Mouse (Mus musculus): ENCODE results near the gene Becn1.

The Becn1 gene

DNA sequence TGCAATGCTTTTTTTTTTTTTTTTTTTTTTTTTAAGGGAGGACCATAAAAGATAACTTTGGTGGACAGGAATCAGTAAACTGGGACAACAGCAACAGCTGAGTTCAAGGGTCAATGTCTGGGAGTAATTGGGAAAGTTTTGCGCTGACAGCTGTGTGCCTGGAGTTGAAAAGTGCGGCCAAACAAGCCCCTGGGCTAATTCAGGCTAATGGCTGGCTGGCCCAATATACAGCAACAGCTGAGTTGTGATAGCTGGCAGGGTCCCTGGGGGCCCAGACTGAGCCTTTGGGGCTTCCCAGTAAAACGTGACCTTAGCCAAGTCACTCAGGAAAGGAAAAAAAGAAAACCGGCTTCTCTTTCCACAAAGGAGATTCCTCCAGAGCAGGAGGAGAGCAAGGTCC, 57.0 kb downstream of the Becn1 start:
- ATAC-seq (ENCODE audit: low TSS enrichment) = no peak

DNA sequence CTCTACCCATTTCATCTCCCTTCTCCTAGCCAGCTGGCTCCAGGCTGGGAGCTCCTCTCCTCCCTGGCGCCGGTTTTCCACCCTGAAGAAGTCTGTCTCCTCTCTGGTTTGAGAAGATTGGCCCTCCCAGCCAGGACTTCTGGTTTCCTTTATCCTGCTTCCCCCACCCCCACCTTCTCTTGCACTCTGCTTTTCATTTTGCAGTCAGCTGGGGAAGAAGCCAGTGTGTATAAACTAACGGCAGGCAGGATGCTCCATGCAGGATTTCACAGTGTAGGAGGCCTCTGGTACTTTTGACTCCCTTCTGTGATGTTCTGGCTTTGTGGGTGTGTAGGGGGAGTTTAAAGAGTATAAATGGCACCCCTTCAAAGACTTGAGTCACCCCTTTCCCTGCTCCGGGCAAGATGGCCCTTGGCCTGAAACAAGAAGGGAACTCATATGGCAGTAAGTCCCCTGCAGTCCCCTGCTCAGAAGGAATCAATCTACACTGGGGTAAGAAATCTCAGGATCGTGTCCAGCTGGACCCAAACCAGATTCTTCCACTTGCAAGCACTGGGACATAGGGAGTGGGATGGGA, 63.9 kb downstream of the Becn1 start:
- peak; percentile 91 for ATAC-seq (ENCODE audit: low TSS enrichment)

DNA sequence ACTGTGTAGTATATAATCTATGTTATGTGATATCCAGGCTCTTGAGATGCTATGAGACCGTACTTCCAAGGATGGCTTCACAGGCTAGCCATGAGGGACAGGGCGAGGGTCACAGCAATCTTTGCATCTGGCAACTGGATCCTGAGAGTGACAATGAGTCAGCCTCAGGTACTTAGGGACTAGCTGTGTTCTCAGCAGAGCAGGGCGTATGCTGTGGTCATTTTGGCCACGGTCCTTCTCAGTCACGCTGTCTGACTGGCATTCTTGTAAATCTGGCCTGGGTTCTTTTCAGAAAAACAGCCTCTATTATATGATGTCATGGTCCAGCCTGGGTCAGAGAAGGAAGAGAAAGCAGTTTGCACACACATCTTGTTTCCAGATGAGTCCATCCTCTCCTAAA, 65.3 kb downstream of the Becn1 start:
- no peak for ATAC-seq (ENCODE audit: low TSS enrichment)

All from frontal cortex, adult (tissue).